Mouse (Mus musculus): ENCODE data around the gene Nudt6.
A peak's percentile ranks its signal among the peaks of the same experiment; 100 is the strongest.

Nudt6 gene

DNA sequence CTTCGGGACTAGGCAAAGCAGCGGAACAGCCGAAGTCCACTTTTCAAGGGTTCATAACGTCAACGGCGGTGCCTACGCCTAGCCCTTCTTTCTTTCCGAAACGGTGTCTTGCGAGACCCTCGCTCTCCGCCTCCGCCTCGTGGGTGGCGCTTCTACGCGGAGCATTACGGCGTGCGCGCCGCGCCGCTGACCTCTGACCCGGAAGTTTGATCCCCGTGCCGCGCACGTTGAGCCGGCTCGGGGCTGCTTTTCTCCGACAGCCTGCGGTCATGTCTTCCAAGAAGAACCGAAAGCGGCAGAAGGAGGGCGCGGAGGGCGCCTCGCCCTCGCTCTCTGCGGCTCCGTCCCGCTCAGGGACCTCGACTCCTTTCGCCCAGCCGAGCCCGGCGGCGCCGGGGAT lies at the start of gene Nudt6:
Gene Nudt6, minus strand, starts transcription at position 140 of the 400 bp plus-strand sequence.
- DNase-seq (ENCODE audit: low read depth): peak; percentile 96

DNA sequence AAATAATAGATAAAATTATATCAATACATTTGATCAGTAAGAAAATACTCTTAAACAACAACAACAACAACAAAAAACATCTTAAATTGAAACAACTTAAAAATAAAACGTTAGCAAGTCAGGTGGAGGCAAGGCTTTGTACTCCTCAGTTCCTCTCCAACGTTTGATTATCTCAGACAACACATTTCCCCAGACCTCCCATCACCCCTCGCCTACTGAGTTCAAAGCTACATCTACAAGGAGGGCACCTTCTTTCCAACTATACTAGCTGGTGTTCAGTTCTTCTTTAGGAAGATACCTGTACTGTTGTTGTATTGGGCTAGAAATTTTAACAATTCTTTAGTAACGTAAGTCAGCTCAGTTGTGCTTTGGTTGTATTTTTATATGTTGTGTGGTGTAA lies 49.3 kb upstream of the Nudt6 start:
- no peak for DNase-seq (ENCODE audit: low read depth)

DNA sequence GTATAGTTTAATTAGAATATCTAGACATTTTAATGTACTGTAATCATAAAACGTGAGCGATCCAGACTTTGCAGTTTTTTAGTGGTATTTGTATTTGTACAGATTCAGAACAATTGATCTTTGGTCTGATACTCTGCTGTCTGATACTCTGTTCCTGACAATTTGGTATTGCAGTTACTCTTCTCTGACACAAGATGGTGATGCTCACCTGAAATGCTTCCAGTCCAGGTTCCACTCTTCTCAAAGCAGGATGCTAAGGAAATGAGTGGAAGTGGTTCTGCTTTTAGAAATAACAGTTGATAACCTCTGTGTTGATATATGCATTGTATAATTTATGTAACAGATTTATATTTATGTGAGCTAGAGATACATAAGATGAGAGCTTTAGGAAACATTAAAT lies 48.2 kb upstream of the Nudt6 start:
- peak; percentile 13 for DNase-seq (ENCODE audit: low read depth)

DNA sequence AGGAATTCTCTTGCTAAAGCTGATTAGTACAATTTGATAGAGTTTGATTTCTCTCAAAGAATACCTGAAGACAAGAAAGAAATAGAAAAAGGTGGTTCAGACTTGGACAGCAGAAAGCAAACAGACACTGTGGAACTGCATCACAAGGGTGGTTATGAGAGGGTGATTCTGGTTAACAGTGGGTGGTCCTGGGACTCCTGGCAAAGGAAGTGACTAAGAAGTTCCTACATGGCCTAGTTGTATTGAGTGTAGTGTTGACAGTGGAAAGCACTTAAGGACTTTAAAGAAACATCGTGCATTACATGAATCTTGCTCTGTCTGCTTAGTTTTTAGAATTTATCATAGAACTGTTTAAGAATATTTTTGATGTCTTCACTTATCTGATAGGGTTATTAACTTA lies 36.0 kb upstream of the Nudt6 start:
- DNase-seq (ENCODE audit: low read depth): no peak

DNA sequence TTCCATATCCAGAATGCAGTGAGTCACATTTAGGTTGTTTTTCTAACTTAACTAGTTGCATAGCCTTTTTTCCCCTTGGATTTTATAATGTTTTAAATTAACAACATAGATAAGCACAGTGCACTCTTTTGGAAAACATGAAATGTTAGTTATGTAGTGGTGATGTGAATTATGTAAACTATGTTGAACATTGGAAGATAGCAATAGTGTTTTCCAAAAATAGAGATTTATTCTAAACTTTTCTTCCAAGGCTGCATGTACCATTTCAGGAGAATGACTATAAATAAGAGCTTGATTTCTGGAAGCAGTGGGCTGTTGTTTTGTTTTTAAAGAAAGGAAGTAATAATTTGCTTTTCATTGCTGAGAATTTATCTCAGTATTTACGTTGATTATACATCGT lies 23.4 kb upstream of the Nudt6 start:
- DNase-seq (ENCODE audit: low read depth): no peak

DNA sequence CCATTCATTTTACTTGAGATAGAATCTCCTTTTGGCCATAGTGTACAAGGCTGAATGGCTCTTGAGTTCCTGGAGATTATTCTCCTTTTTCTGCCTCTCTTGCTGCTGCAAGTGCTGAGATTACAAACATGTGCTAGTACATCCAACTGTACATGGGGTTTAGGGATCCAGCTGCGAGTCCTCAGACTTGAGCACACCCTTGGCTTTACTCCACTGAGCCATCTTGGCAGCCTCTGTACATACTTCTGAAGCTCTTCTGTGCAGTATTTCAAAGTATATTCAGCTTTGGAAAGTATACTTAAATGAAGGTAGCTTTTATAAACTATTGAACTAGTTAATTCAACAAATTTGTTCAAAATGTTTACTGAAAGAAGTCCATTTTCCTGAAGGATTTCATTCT lies 19.8 kb upstream of the Nudt6 start:
- no peak for DNase-seq (ENCODE audit: low read depth)

DNA sequence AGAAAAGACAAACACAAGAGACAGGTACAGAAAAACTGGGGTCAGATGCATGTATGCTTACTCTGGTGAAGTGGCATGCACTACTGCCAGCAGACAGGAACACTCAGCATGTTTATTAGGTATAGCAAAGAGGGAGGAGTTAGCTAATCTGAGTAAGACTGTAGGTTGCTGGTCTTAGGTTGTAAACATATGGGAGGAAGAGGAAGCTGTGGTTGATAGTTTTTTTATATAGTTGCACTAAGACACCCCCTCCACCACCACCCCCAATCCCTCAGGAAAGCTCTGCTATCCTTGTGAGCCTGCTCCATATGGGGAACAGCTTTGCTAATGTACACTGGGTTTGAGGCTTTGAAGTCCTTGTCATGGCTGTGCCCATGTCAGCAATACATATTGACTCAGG lies 10.3 kb upstream of the Nudt6 start:
- no peak for DNase-seq (ENCODE audit: low read depth)

DNA sequence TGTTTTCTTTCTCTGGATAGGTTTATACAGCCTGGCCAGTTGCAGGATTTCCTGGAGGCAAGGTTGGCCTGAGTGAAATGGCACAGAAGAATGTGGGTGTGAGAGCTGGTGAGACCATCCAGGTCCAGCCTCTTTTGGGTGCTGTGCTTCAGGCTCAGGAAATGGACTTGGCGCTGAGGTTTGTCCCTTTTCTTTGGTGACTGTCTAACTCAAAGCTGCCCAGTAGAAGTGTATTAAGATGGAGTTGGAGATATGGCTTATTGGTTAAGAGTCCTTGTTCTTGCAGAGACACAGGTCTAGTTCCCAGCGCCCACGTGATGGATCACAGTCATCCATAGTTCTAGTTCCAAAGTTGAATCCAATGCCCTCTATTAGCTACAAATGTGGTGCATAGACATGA lies 6.1 kb upstream of the Nudt6 start:
- no peak for DNase-seq (ENCODE audit: low read depth)

DNA sequence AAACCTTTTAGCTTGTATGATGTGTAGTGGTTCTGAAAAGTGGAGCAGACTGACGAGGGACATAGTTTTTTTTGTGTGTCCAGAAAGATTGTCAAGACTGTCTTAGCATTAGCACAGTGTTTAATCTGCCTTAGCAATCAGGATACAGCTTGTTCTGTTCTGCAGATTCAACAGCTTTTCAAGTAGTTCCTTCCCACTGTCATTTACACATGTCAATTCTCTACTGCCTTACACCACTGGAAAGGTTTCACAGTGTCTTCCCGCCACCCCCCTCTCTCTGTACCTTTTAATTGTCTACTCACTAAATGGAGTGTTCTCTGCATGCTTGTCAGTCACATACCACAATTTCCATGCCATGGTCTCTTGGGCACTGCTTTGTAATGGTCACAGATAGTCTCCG lies 1.2 kb upstream of the Nudt6 start:
- no peak for DNase-seq (ENCODE audit: low read depth)

DNA sequence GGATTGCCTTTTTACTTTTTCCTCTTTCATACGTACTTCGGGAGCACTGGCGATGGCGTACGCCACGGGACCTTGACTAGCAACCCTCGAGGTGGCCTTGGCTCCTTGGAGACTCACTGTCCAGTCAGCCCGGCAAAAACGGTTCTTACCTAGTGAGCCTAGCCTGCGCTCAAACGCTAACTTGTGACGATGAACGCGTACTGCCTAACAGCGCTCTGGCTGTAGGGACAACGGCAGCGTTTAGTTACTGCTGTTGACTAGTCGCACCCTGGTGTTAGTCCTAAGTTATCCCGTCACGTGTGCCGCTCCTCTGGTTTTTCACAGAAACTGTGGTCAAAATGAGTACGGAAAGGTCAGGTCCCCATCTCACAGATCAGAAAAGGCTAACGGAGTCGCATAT lies 630 bp upstream of the Nudt6 start:
- peak; percentile 64 for DNase-seq (ENCODE audit: low read depth)

DNA sequence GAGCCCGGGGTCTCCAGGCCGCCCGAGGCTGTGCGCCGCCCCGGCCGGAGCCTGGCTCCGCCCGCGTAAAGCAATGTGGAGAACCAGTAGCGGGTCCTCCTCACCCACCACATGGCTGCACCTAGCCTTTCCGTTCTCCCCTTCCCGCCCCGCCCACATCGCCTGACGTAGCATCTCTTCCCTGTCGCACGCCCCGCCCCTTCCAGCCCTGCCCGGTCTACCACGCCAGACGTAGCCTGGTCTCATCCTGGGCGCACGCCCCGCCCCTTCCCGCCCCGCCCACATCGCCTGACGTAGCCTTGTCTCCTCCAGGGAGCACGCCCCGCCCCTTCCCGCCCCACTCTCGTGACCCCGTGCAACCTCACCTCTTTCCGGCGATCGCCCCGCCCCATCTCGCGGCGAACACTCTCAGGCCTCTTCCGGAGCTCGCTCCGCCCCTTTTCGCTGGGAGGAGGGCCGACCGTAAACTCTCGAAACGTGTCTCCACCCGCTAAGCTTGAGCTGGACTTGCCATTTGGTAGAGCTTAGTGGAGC lies 486 bp downstream of the Nudt6 start, which contains the start of gene Spata5:
Gene Spata5, plus strand, starts transcription at position 439 of the 534 bp plus-strand sequence.
- peak; percentile 100 for DNase-seq (ENCODE audit: low read depth)

DNA sequence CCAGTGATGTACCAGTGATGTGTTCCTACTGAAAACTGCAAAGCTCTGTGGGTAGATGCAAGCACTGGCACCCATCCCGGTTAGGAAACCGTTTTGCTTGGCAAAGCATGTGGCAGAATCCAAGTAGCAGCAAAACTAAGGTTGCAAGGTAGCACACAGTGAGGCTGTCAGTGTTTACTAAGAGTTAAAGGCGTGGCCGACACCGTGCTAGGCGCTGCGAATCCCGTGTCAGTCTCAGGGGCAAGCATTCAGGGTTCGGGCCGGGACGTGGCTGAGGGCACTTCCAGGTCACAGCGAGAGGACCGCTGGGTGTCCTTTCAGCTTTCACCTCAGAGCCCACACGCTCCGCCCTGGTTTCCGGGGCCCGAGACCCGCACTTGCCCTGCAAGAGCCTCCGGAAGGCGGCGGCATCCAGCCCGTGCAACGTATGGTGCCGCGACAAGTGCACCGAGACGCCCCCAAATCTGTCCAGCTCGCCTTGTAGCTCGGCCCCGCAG lies 1.0 kb downstream of the Nudt6 start:
- no peak for DNase-seq (ENCODE audit: low read depth)

DNA sequence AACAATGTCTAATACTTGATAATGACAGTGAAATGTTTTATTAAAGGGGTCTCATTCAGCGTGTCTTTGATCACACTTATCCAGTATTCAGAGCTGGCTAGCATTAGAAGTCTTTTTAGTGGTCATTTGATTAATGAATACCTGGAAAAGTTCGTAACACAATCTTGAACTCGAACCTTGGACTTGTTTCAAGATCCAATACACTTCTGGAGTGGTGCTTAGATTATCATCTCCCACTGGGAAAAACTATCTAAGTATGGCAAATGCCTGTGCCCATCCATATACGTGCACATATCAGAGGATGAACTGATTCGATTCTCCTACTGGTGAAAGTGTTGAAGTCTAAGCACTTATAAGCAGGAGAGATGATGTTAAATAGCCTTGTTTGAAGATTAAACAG lies 1.7 kb downstream of the Nudt6 start:
- no peak for DNase-seq (ENCODE audit: low read depth)

DNA sequence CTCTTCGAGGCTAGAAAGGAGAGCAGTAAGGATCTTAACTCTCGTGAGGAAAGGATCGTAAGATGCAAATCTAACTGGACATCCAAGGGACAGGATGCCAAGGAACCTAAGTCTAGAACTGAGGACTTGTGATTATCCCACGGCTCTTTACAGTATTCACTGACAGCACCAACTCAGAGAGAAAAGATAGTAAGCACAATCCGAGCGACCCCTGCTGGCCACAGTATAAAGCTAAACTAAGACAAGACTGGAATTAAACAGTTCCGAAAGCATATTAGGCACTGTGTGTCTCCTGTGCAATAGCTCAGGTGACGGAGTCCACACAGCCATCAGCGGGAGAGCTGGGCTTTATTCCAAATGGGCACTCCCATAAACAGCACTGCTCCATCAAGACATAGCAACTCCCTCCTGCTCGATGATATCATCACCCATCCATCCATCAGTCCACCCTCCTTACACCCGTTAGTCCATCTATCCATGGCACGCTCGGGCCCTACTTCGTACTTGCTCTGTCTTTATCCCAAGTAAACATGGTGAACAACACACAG lies 5.5 kb downstream of the Nudt6 start:
- peak; percentile 84 for DNase-seq (ENCODE audit: low read depth)

DNA sequence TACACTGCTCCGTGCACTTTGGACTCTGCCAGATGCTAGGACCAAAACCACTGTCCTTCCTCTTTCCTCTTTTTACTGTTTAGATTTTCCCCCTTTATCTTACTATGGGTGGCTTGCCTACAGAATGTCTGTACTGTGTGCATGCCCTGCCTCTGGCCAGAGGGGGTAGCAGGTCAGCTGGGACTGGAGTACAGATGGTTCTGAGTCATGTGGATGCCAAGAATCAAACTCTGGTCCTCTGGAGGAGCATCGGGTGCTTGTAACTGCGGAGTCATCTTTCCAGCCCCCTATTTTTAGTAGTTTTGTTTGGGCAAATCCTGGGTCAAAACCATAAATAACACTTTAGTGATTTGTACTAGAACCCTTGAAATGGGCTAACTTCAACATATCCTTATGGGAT lies 6.6 kb downstream of the Nudt6 start:
- no peak for DNase-seq (ENCODE audit: low read depth)

DNA sequence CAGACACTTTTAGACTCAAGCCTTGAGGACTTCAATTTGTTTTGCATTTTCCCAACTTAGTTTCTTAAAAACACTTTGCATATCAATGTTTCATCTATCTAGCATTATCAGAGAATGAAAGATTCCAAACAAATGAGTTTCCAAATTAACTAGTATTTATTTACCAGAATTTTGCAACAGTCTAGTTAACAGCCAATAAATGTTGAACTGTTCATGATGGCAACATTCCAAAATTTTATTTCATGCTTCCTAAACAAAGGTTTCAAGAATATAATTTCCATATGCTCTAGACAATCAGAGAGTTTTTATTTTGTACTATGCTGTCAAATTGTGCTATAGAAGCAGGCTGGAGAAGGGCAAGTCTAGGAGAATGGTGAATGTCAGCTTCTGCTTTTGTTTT lies 12.4 kb downstream of the Nudt6 start:
- DNase-seq (ENCODE audit: low read depth): no peak

DNA sequence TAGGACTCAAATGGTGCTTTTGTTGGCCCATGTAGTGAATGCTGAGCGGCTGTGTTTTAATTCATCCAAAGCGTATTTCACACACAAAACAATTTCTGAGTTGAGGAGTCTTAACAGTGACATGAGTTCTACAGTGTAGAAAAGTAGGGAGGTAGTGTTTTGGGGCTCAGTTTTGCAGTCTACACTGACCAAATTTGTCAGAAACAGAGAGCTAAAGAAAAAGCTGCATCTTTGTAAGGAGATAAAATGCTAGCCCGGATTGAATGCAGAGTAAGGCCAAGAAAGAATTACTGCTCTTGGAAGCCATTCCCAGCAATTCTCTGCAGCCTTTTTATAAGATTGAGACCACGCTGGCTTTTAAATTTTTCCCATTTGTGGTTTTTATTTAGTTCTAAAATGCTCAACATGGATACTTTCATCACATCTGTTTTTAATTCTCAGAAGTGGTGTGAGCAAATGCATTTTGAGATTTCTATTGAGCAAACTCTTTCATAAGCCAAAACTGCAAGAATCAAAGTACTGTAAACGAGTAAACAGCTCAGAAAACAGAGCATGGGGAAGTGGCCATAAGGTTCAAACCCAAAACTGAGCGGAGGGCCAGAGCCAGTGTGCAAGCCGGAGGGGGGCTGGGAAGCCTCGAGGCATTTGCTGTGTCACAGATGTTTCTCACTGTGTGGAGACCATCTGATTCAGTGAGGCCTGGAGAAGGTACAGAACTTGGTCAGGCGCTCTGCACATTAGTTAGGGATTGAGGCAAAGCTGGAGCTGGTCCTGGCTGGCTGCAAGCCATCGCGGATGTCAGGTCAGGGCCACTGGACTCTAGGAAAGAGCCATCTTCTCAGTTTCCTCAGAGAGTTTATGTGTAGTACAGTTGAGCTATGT lies 18.0 kb downstream of the Nudt6 start:
- DNase-seq (ENCODE audit: low read depth): no peak

DNA sequence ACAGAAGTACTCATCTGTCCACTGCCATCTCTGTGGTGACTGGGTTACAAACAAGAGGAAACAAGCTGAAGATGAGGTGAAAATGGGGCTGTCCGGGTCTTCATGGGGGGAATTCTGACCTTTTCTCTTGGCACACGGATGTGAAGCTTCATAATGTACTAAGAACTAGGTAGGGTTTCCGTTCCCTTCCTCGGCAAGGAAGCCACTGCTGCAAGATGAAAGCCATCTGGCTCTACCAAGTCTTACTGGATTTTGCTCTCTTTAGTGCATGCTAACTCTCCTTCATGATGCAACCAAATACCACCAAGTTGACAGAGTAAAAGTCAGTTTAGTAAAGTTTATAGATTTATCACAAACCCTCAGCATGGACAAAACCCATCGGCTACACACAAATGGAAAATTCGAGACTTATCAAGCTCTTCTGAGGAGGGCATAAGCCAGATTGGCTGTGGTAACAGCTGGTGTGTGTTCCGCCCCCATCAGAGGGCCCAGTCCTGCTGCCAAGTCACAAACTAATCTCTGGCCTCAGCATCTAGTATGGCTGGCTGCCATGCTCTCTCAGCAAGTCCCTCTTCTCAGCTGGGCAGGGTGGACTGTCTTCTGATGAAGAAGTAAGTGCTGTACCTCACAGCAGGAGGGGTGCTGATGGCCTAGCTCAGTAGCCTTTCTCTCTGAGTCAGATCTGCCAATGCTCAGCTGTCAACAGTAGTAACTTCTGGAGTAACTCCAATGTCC lies 21.2 kb downstream of the Nudt6 start:
- DNase-seq (ENCODE audit: low read depth): no peak

DNA sequence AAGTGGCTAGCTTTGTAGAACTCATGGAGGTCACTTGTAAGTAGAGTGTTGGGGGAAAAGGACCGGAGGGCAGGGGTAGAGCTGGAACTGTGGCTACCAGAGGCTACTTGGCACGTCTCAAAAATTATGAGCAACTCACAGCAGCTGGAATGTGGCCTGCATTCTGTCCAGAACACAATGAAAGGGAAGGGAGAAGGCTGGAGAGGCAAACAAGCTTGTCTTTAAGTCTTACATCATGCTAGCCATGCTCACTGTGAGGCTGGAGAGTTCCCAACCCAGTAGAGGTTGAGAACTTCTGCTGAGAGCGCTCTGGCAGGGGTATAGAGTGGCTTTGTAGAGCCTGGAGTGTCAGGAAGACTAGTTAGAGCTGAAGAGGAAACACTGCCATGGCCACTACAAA lies 22.4 kb downstream of the Nudt6 start:
- DNase-seq (ENCODE audit: low read depth): no peak

DNA sequence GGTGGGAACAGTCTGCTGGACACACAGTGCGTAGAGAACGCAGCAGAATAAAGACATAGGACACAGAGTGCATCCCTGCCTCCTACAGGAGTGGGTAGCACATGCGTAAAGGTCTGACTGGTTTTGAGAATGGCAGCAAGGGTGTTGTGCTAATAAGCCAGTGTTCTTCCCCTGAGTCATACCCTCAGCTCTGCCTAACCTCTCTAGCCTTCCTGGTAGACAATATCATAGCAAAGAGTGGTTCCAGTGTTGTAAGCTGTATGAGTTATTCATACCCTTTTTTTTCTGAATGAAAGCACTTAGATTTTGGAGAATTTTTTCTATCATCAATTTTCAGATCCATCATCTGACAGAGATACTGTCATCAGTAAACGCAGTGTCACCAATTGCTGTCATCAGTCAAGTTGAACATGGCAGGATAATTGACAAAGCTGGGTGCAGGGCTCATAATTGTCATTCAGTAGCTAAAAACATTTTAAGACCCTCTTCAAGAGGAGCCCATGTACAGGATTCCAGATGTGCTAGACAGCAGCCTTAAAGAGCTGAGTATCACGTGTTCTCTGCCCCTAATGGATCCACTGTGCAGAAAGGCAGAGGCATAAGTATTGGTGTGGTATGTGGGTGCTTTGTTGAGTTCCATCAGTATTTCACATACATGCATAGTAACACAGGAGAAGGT lies 22.9 kb downstream of the Nudt6 start:
- no peak for DNase-seq (ENCODE audit: low read depth)

DNA sequence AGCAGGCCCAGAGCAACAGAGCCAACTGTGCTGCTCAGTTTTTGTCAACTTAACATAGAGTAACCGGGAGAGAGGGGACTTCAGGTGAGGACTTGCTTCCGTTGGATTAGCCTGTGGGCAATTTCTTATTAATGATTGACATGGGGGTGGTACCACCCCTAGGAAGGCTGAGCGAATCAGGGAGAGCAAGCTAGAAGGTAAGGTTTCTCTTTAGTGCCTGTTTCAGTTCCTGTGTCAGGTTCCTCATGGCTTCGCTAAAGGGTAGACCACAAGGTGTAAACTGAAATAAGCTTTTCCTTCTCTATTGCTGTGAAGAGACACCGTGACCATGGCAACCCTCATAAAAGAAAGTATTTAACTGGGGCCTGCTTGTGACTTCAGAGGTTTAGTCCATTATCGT lies 32.7 kb downstream of the Nudt6 start:
- DNase-seq (ENCODE audit: low read depth): no peak
